Mouse (Mus musculus): ENCODE data around the gene Iqgap3.

DNA sequence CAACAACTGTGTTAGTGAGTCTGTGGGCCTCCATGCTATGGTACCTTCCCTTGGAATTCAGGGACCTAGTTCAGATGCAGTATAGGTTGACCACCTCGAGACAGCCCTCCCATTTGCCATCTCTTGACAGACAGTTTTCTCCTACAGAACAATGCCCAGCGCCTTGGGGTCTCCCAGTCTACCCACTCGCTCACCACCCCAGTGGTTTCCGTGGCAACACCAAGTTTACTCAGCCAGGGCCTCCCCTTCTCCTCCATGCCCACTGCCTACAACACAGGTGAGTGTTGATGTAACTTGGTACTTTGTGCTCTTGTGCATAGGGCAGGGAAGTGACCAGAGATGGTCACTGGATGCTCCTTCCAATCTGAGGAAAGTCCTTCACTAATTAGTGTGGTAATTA, 81.0 kb downstream of the Iqgap3 start:
- TF ChIP-seq POLR2A (IDR thresholded peaks at IDR 0.05; ENCODE audit: control insufficient read depth, extremely low read depth, insufficient read depth, low read length, poor library complexity) (no peak), CTCF (IDR thresholded peaks at IDR 0.05; ENCODE audit: borderline replicate concordance, control insufficient read depth, extremely low read depth, insufficient read depth, low read length, poor library complexity) (no peak)

All from thymus, adult 2 months (tissue).